Mouse (Mus musculus) spleen, adult 2 months (tissue): Measurements from ENCODE around the gene Tnni3.

Source experiments
- CTCF ChIP-seq: fragments of 200-500 bp; IDR thresholded peaks from 2 replicates; pipeline ENCODE4 v1.5.1; 2011; ENCODE audit warnings: mild to moderate bottlenecking, inconsistent platforms; ENCODE audit not compliant: insufficient read depth, insufficient read length, insufficient replicate concordance; ENCODE audit errors: extremely low read depth
- POLR2A ChIP-seq: fragments of 200-500 bp; IDR thresholded peaks from 2 replicates; pipeline ENCODE4 v1.6.1; 2011; ENCODE audit warnings: low read depth, low read length, inconsistent platforms

GRCm38 (mm10) chr7:4482281-4482680 is 41.7 kb downstream of the Tnni3 start:
- TF ChIP-seq CTCF (no peak), POLR2A (no peak)
